Comparison of ENCODE assay signal across 13 mouse cellular contexts in genomic region chr17:70977799-70978198, GRCm38 (mm10). TPM values are rescaled to one million over a fixed set of nuclear protein-coding genes. Genes with fewer than 3 reads are reported as not detected.
DNase-seq lines count a peak whose midpoint lies in the region; ATAC-seq and TF ChIP-seq lines count a peak whose summit lies in the region.
"Had no signal": no experiment of that assay in that cellular context is flagged by ENCODE, and none has a peak within 500 bp of the region (broad histone marks: within the 10 kb centered on the region; RNA-seq: fewer than 3 reads in every experiment).

No protein-coding gene starts in this region.

- H3K4me2 ChIP-seq in forebrain, postnatal 0 days (ENCODE audit: low read depth) = no peak overlapping the region
- H3K4me2 ChIP-seq in liver, embryonic 11.5 days = no peak overlapping the region
- H3K4me2 ChIP-seq: limb, embryonic 13.5 days had no signal

- no peaks in the 10 kb centered on the region for H3K27me3 ChIP-seq in forebrain, postnatal 0 days (ENCODE audit: insufficient read depth, low read length)
- H3K27me3 ChIP-seq in forebrain, embryonic 10.5 days (ENCODE audit: poor library complexity, severe bottlenecking) = no peaks in the 10 kb centered on the region
- H3K27me3 ChIP-seq in liver, embryonic 11.5 days (replicated peaks; ENCODE audit: control insufficient read depth, insufficient read depth, low read length) = no peaks in the 10 kb centered on the region
- H3K27me3 ChIP-seq: limb, embryonic 13.5 days had no signal

- no peaks in the 10 kb centered on the region for H3K4me1 ChIP-seq in forebrain, postnatal 0 days (ENCODE audit: insufficient read depth)
- H3K4me1 ChIP-seq in forebrain, embryonic 10.5 days = no peaks in the 10 kb centered on the region
- H3K4me1 ChIP-seq in liver, embryonic 11.5 days (replicated peaks; ENCODE audit: control insufficient read depth, insufficient read depth, low read length) = no peaks in the 10 kb centered on the region
- H3K4me1 ChIP-seq in embryonic fibroblast, embryonic 13.5 days (ENCODE audit: control insufficient read depth, insufficient read depth, low read length) = no peaks in the 10 kb centered on the region
- H3K4me1 ChIP-seq: limb, embryonic 13.5 days had no signal

- no peaks in the 10 kb centered on the region for H3K9me3 ChIP-seq in forebrain, postnatal 0 days (ENCODE audit: low read length)
- no peaks in the 10 kb centered on the region for H3K9me3 ChIP-seq in forebrain, embryonic 10.5 days
- H3K9me3 ChIP-seq in liver, embryonic 11.5 days (ENCODE audit: control insufficient read depth, low read length) = no peaks in the 10 kb centered on the region
- H3K9me3 ChIP-seq: limb, embryonic 13.5 days had no signal

- no peak overlapping the region for H3K9ac ChIP-seq in forebrain, postnatal 0 days
- no peak overlapping the region for H3K9ac ChIP-seq in liver, embryonic 11.5 days (ENCODE audit: low read depth, low read length)
- H3K9ac ChIP-seq: limb, embryonic 13.5 days had no signal

- TF ChIP-seq POLR2A in embryonic fibroblast, embryonic 13.5 days (IDR thresholded peaks at IDR 0.05; ENCODE audit: low read depth, low read length) = no peak

- WGBS in forebrain, postnatal 0 days = 92% methylated on average over 6 of the region's 6 CpGs
- WGBS in forebrain, embryonic 10.5 days = 86% methylated on average over 6 of the region's 6 CpGs
- WGBS in liver, embryonic 11.5 days = 85% methylated on average over 6 of the region's 6 CpGs

- peaks cover 50% of the 10 kb centered on the region for H3K36me3 ChIP-seq in forebrain, postnatal 0 days (ENCODE audit: insufficient read depth)
- H3K36me3 ChIP-seq in forebrain, embryonic 10.5 days (replicated peaks) = peaks cover 77% of the 10 kb centered on the region
- H3K36me3 ChIP-seq in liver, embryonic 11.5 days (ENCODE audit: control insufficient read depth, insufficient read depth, low read length) = peaks cover 8% of the 10 kb centered on the region

- DNase-seq in forebrain, postnatal 0 days = no peak
- no peak for DNase-seq in forebrain, embryonic 10.5 days (ENCODE audit: extremely low spot score, low spot score)
- DNase-seq in liver = peak; percentile 13
- DNase-seq in liver, embryonic 11.5 days (ENCODE audit: low spot score) = no peak
- DNase-seq in B cell, adult 2 months = peak; percentile 41 to 43
- DNase-seq in left cerebral cortex, adult 8-10 months (ENCODE audit: low spot score in 2 of 2) = no peak
- no peak for DNase-seq in frontal cortex, adult 2 months (ENCODE audit: extremely low spot score in 1 of 2, low spot score in 1 of 2)
- DNase-seq: cerebellum, postnatal 10 days; kidney, adult 9 months; spleen, adult 18-20 months; thymus, postnatal 14 days had no signal

- TF ChIP-seq CTCF in forebrain, postnatal 0 days (IDR thresholded peaks at IDR 0.05; ENCODE audit: low read depth) = peak; percentile 29
- TF ChIP-seq CTCF in embryonic fibroblast, embryonic 13.5 days (IDR thresholded peaks at IDR 0.05; ENCODE audit: borderline replicate concordance, insufficient read depth, low read length) = peak; percentile 40; the same call in 1 of the 2 replicates

- no peak for ATAC-seq in forebrain, postnatal 0 days
- no peak for ATAC-seq in liver, embryonic 11.5 days (replicated peaks; ENCODE audit: low FRiP score)

- no peak overlapping the region for H3K4me3 ChIP-seq in forebrain, postnatal 0 days (ENCODE audit: low read depth, low read length)
- H3K4me3 ChIP-seq in forebrain, embryonic 10.5 days = no peak overlapping the region
- H3K4me3 ChIP-seq in liver, embryonic 11.5 days (ENCODE audit: low read depth, low read length) = no peak overlapping the region
- H3K4me3 ChIP-seq in embryonic fibroblast, embryonic 13.5 days (ENCODE audit: insufficient read depth, low read length) = no peak overlapping the region
- H3K4me3 ChIP-seq: limb, embryonic 13.5 days had no signal

- H3K27ac ChIP-seq in forebrain, postnatal 0 days (ENCODE audit: low read depth, low read length) = no peak overlapping the region
- H3K27ac ChIP-seq in forebrain, embryonic 10.5 days = no peak overlapping the region
- H3K27ac ChIP-seq in liver, embryonic 11.5 days (ENCODE audit: low read depth, low read length) = no peak overlapping the region
- H3K27ac ChIP-seq in embryonic fibroblast, embryonic 13.5 days (ENCODE audit: insufficient read depth, low read length) = no peak overlapping the region
- H3K27ac ChIP-seq: limb, embryonic 13.5 days had no signal

RNA-seq across cellular contexts. Expression of gene Myom1, which starts 24.6 kb away (rescaled TPM):
- 1.5 and 2.0 TPM in 2 replicates for total RNA-seq in forebrain, postnatal 0 days (2014; rRNA removed)
- polyA plus RNA-seq in forebrain, postnatal 0 days (2015; fragmentation: Nextera tagmentation; extraction: Ambion mirVana) = 0.52 and 1.2 TPM in 2 replicates
- polyA plus RNA-seq in forebrain, embryonic 10.5 days (2016; fragmentation: Nextera tagmentation; extraction: Ambion mirVana) = 1.6 and 2.2 TPM in 2 replicates
- polyA plus RNA-seq in liver, embryonic 11.5 days (2014; fragmentation: Nextera tagmentation; extraction: Ambion mirVana) = 5.8 and 7.3 TPM in 2 replicates
- polyA plus RNA-seq in embryonic fibroblast, embryonic 13.5 days (2011; ENCODE audit: insufficient read length, low read depth, missing spikeins) = 8.7 and 20.3 TPM in 2 replicates
- 1 to 10 TPM; 2.7 to 4.6 (median 3.4) TPM for total RNA-seq in left cerebral cortex, adult 8-10 months (2022)
- polyA plus RNA-seq in frontal cortex, adult 2 months (2012; rRNA removed) = 2.8 and 3.7 TPM in 2 replicates

RNA-seq across cellular contexts. Expression of gene Myl12a, which starts 24.9 kb away (rescaled TPM):
- total RNA-seq in forebrain, postnatal 0 days (2014; rRNA removed) = 35.6 and 37.0 TPM in 2 replicates
- polyA plus RNA-seq in forebrain, postnatal 0 days (2015; fragmentation: Nextera tagmentation; extraction: Ambion mirVana) = 80.4 and 80.8 TPM in 2 replicates
- 408 and 417 TPM in 2 replicates for polyA plus RNA-seq in forebrain, embryonic 10.5 days (2016; fragmentation: Nextera tagmentation; extraction: Ambion mirVana)
- polyA plus RNA-seq in liver, embryonic 11.5 days (2014; fragmentation: Nextera tagmentation; extraction: Ambion mirVana) = 428 and 442 TPM in 2 replicates
- polyA plus RNA-seq in embryonic fibroblast, embryonic 13.5 days (2011; ENCODE audit: insufficient read length, low read depth, missing spikeins) = 1,052 and 1,239 TPM in 2 replicates
- 10 to 100 TPM; 36.5 to 49.0 (median 45.3) TPM for total RNA-seq in left cerebral cortex, adult 8-10 months (2022)
- polyA plus RNA-seq in frontal cortex, adult 2 months (2012; rRNA removed) = 42.9 and 48.8 TPM in 2 replicates

Comparison
In these comparisons a context has a peak if more than half of its experiments do, and no peak if none do; other contexts are left out.
1. DNase-seq: peak in liver (single experiment) and B cell, adult 2 months (2 of 2); none in forebrain, postnatal 0 days (single experiment), forebrain, embryonic 10.5 days (single experiment), liver, embryonic 11.5 days (single experiment), left cerebral cortex, adult 8-10 months (0 of 2) and frontal cortex, adult 2 months (0 of 2).